Mouse (Mus musculus) midbrain, embryonic 14.5 days (tissue): Measurements from ENCODE around the gene Phka2. TPM values are rescaled to one million over a fixed set of nuclear protein-coding genes. Genes with fewer than 3 reads are reported as not detected.

Source experiments
- ATAC-seq: fragments of 200-750 bp; cut with Nextera tagmentation; 2 replicates; pipeline ENCODE4 v1.8.0; 2017; ENCODE audit warnings: moderate number of reproducible peaks, moderate library complexity; ENCODE audit not compliant: low FRiP score, low TSS enrichment
- DNase-seq: peaks from one replicate; pipeline ENCODE4 v3.0.0-alpha.2; 2015
- H3K27ac ChIP-seq: fragments of 300-500 bp; sonication (generic); replicated peaks from 2 replicates; pipeline ENCODE4 v1.5.1; 2014; ENCODE audit warnings: mild to moderate bottlenecking, low read depth, low read length, moderate library complexity
- H3K27me3 ChIP-seq: fragments of 300-500 bp; sonication (generic); 2 replicates; pipeline ENCODE4 v1.6.1; 2014; ENCODE audit warnings: low read length, control low read depth, mixed read lengths; ENCODE audit not compliant: control insufficient read depth, insufficient read depth
- H3K36me3 ChIP-seq: fragments of 300-500 bp; sonication (generic); 2 replicates; pipeline ENCODE4 v1.6.1; 2014; ENCODE audit warnings: low read length, control low read depth; ENCODE audit not compliant: control insufficient read depth, insufficient read depth
- H3K4me1 ChIP-seq: fragments of 300-500 bp; sonication (generic); 2 replicates; pipeline ENCODE4 v1.6.1; 2014; ENCODE audit warnings: mild to moderate bottlenecking, antibody characterized with exemption, low read length, control low read depth; ENCODE audit not compliant: control insufficient read depth, insufficient read depth
- H3K4me2 ChIP-seq: fragments of 300-500 bp; sonication (generic); 2 replicates; pipeline ENCODE4 v1.6.1; 2014; ENCODE audit warnings: mild to moderate bottlenecking, low read length, moderate library complexity
- H3K4me3 ChIP-seq: fragments of 300-500 bp; sonication (generic); replicated peaks from 2 replicates; pipeline ENCODE4 v1.5.1; 2014; ENCODE audit warnings: low read depth, low read length
- H3K9ac ChIP-seq: fragments of 300-500 bp; sonication (generic); replicated peaks from 2 replicates; pipeline ENCODE4 v1.6.1; 2014; ENCODE audit warnings: mild to moderate bottlenecking, low read length, moderate library complexity
- H3K9me3 ChIP-seq: fragments of 300-500 bp; sonication (generic); 2 replicates; pipeline ENCODE4 v1.6.1; 2016; ENCODE audit warnings: low read length, control low read depth, mixed read lengths; ENCODE audit not compliant: control insufficient read depth
- WGBS: fragments of 180-500 bp; shearing (Covaris S2); extraction: QIAGEN DNeasy Blood & Tissue Kit; methylation state at CpG from one replicate; pipeline ENCODE4 v1.1.7; 2014; 5-methylcytosine and 5-hydroxymethylcytosine counted together
- polyA plus RNA-seq: library from polyadenylated mRNA; unstranded; fragments of >200 nt; fragmentation: Nextera tagmentation; extraction: Ambion mirVana; gene quantifications from 2 replicates; pipeline ENCODE4 v1.2.1, GENCODE M21; 2014

The Phka2 gene
- polyA plus RNA-seq, 1 experiment from 2014 or later: 15.3 TPM

- no peaks in the 10 kb centered on the region for H3K4me1 ChIP-seq
- H3K36me3 ChIP-seq: no peaks in the 10 kb centered on the region
- ATAC-seq (peak; percentile 78), DNase-seq (no peak)
- peak overlapping the region; percentile 78; the same call in 1 of the 2 replicates for H3K27ac ChIP-seq
- H3K9me3 ChIP-seq: no peaks in the 10 kb centered on the region
- H3K4me3 ChIP-seq: peak overlapping the region; percentile 52
- WGBS: 18% methylated on average over 12 of the region's 12 CpGs
- peak overlapping the region; percentile 57 for H3K9ac ChIP-seq
- H3K27me3 ChIP-seq: no peaks in the 10 kb centered on the region
- H3K4me2 ChIP-seq: peak overlapping the region; percentile 53
Observed at GRCm38 (mm10) chrX:160501687-160502047, 299 bp upstream of the Phka2 start.

DNA sequence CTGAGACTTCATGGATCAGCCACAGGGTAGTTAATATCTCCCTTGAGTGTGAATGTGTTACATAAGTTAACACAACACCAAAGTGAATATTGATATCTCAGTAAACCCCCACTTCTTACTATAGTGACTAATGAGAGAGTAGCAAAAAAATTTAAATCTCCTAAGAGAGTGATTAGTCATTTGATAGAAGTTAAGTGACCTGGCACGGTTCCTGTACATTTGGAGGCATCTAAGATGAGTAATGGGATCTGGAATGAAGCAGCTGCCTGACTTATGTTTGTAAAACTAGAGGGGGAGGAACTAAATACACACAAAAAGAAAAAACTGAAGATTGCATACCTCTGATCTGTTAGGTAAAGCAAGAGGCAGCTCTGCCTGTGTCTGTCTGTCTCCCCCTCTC is 7.1 kb downstream of the Phka2 start:
- H3K27ac ChIP-seq: no peak overlapping the region
- no peak overlapping the region for H3K4me2 ChIP-seq
- no peak overlapping the region for H3K9ac ChIP-seq
- H3K4me1 ChIP-seq: no peaks in the 10 kb centered on the region
- no peaks in the 10 kb centered on the region for H3K27me3 ChIP-seq
- H3K4me3 ChIP-seq: no peak overlapping the region
- 83% methylated on average over 1 of the region's 1 CpGs for WGBS
- no peaks in the 10 kb centered on the region for H3K9me3 ChIP-seq
- no peak for ATAC-seq
- no peak for DNase-seq
- H3K36me3 ChIP-seq: no peaks in the 10 kb centered on the region

DNA sequence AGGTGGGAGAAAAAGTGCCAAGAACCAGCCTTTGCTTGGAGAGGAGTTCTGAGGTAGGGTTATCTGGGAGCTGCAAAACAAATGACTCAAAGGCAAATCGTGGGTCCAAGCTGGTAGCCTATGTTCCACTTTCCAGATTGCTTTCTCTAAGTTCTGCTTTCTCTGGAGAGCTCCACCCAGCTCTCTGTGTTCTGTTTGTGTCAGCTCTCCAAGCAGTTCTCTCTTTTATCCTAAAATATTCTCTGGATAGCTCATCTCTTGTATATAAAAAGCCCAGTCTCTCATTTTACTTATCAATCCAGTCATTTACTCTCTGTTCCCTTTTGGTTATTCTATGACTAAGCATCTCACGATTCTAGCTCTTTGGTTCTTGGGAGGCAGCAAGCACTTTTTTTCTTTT is 8.2 kb downstream of the Phka2 start:
- H3K4me2 ChIP-seq: no peak overlapping the region
- H3K9me3 ChIP-seq: no peaks in the 10 kb centered on the region
- ATAC-seq (no peak), DNase-seq (no peak)
- no peaks in the 10 kb centered on the region for H3K4me1 ChIP-seq
- no peak overlapping the region for H3K4me3 ChIP-seq
- no peaks in the 10 kb centered on the region for H3K36me3 ChIP-seq
- H3K27me3 ChIP-seq: no peaks in the 10 kb centered on the region
- 79% methylated on average over 2 of the region's 2 CpGs for WGBS
- H3K9ac ChIP-seq: no peak overlapping the region
- H3K27ac ChIP-seq: no peak overlapping the region

- no peak for ATAC-seq
- no peaks in the 10 kb centered on the region for H3K36me3 ChIP-seq
- H3K9me3 ChIP-seq: no peaks in the 10 kb centered on the region
- no peaks in the 10 kb centered on the region for H3K4me1 ChIP-seq
- no peak overlapping the region for H3K4me3 ChIP-seq
- no peaks in the 10 kb centered on the region for H3K27me3 ChIP-seq
- H3K4me2 ChIP-seq: no peak overlapping the region
- no peak overlapping the region for H3K27ac ChIP-seq
- DNase-seq: no peak
- no peak overlapping the region for H3K9ac ChIP-seq
Observed at GRCm38 (mm10) chrX:160516027-160516426, 14.1 kb downstream of the Phka2 start.

DNA sequence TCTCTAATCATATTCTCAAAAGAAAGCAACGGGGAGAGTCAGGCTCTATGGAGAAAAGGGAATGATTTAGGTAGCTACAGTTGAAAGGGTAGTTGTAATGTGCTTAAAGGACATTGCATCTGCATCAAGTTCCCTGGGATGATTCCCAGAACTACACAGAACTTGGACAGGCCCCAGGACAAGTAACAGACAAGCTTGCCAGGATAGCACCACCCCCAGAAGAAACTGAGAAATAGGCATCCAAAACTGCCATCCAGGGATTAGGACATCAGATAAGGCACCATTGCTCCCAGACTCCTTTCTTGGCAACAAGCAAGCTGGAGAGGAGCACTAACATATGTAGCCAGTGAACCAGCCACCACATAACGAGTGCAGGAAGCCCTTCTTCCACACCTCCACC is 40.8 kb downstream of the Phka2 start:
- Histone ChIP-seq H3K27me3 (no peaks in the 10 kb centered on the region), H3K36me3 (no peaks in the 10 kb centered on the region), H3K4me2 (no peak overlapping the region), H3K4me3 (no peak overlapping the region), H3K4me1 (no peaks in the 10 kb centered on the region), H3K27ac (no peak overlapping the region), H3K9me3 (no peaks in the 10 kb centered on the region), H3K9ac (no peak overlapping the region)
- DNase-seq (no peak), ATAC-seq (no peak)
- WGBS: 77% methylated on average over 2 of the region's 2 CpGs

DNA sequence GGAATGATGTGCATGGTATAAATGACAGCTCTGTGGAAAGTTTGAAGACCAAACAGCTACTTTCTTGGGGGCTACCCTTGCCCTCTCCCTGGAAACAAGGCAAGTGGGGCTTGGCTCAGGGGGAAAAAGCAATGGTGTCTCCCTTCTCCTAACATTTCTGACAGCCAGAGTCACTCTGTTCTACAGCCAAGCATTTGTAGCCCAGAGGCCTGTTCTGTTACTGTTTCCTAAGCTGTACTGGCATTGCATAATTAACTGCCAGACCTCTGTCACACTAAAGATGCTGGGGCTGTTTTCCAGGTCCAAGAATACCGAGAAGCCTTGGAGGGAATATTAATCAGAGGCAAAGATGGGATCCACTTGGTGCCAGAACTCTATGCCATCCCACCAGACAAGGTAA is 46.9 kb downstream of the Phka2 start:
- no peak for ATAC-seq

GRCm38 (mm10) chrX:160552066-160552465 is 50.1 kb downstream of the Phka2 start:
- H3K9ac ChIP-seq: no peak overlapping the region
- 0 out of 2 replicates have a peak, but pooled peaks cover 5% of the 10 kb centered on the region for H3K36me3 ChIP-seq
- DNase-seq (peak; percentile 56), ATAC-seq (no peak)
- H3K27ac ChIP-seq: no peak overlapping the region
- no peaks in the 10 kb centered on the region for H3K4me1 ChIP-seq
- no peaks in the 10 kb centered on the region for H3K9me3 ChIP-seq
- H3K4me2 ChIP-seq: no peak overlapping the region
- no peaks in the 10 kb centered on the region for H3K27me3 ChIP-seq
- H3K4me3 ChIP-seq: no peak overlapping the region
- WGBS: 54% methylated on average over 4 of the region's 4 CpGs

More for the DNA sequence above, 46.9 kb downstream of the Phka2 start:
- H3K9me3 ChIP-seq: no peaks in the 10 kb centered on the region
- H3K9ac ChIP-seq: no peak overlapping the region
- no peak overlapping the region for H3K4me3 ChIP-seq
- H3K27me3 ChIP-seq: no peaks in the 10 kb centered on the region
- no peaks in the 10 kb centered on the region for H3K4me1 ChIP-seq
- no peak overlapping the region for H3K27ac ChIP-seq
- no peak overlapping the region for H3K4me2 ChIP-seq
- 77% methylated on average over 1 of the region's 1 CpGs for WGBS
- H3K36me3 ChIP-seq: 0 out of 2 replicates have a peak, but pooled peaks cover 3% of the 10 kb centered on the region
- DNase-seq: no peak

DNA sequence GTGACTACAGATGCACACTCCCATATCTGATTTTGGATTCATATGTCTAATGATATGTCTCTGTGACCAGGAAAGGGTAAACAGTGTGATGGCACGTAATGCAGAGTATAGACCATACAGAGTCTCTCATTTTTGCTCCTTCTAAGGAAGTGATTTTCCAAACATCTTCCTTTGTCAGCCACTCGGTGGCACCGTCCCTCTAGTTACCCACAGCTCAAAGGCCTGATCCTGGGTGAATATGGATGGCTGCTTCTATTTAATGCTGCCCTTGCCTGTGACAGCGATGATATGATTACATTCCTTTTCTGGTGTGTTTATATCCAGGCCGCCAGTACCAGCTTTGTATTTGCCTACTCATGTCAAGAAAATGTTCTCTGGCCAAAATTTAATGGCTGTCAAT is 81.6 kb downstream of the Phka2 start:
- DNase-seq (peak; percentile 60), ATAC-seq (no peak; the same call in 1 of the 2 replicates)
- H3K9ac ChIP-seq: no peak overlapping the region
- H3K9me3 ChIP-seq: no peaks in the 10 kb centered on the region
- no peak overlapping the region for H3K4me3 ChIP-seq
- no peaks in the 10 kb centered on the region for H3K36me3 ChIP-seq
- H3K4me1 ChIP-seq: no peaks in the 10 kb centered on the region
- H3K27ac ChIP-seq: no peak overlapping the region
- WGBS: 58% methylated on average over 5 of the region's 5 CpGs
- no peak overlapping the region for H3K4me2 ChIP-seq
- H3K27me3 ChIP-seq: no peaks in the 10 kb centered on the region

- H3K9ac ChIP-seq: no peak overlapping the region
- no peaks in the 10 kb centered on the region for H3K36me3 ChIP-seq
- no peak overlapping the region for H3K27ac ChIP-seq
- no peaks in the 10 kb centered on the region for H3K4me1 ChIP-seq
- WGBS: 95% methylated on average over 4 of the region's 4 CpGs
- no peak overlapping the region for H3K4me2 ChIP-seq
- DNase-seq (no peak), ATAC-seq (no peak)
- H3K4me3 ChIP-seq: no peak overlapping the region
- H3K9me3 ChIP-seq: no peaks in the 10 kb centered on the region
- no peaks in the 10 kb centered on the region for H3K27me3 ChIP-seq
Observed at GRCm38 (mm10) chrX:160584148-160584838, 82.3 kb downstream of the Phka2 start.
